Mouse (Mus musculus): ENCODE results near the gene Podxl. TPM values are rescaled to one million over a fixed set of nuclear protein-coding genes. Genes with fewer than 3 reads are reported as not detected.

Podxl gene
- polyA plus RNA-seq, 1 experiment from 2014 or later = 16.3 TPM

- WGBS = 59% methylated on average over 3 of the region's 3 CpGs
- no peak for ATAC-seq (ENCODE audit: insufficient number of reproducible peaks, insufficient read depth, low FRiP score, low read depth)
- Histone ChIP-seq H3K4me3 (ENCODE audit: control insufficient read depth in 1 of 2, insufficient read depth in 1 of 2, low read depth in 1 of 2, low read length in 2 of 2) (no peak overlapping the region), H3K4me2 (ENCODE audit: low read length) (no peak overlapping the region), H3K27me3 (ENCODE audit: control insufficient read depth, insufficient read depth, low read length) (no peaks in the 10 kb centered on the region), H3K9me3 (ENCODE audit: control insufficient read depth, low read length) (no peaks in the 10 kb centered on the region), H3K27ac (replicated peaks in 1 of 2; ENCODE audit: control insufficient read depth in 1 of 2, insufficient read depth in 1 of 2, low read depth in 2 of 2, low read length in 2 of 2) (no peak overlapping the region), H3K4me1 (ENCODE audit: control insufficient read depth in 2 of 2, insufficient read depth in 2 of 2, low read length in 2 of 2) (peaks cover 21 to 27% of the 10 kb centered on the region in 2 experiments), H3K9ac (ENCODE audit: low read length) (no peak overlapping the region), H3K36me3 (ENCODE audit: control insufficient read depth, insufficient read depth, low read length) (no peaks in the 10 kb centered on the region)
These were observed 25.5 kb upstream of the Podxl start for GRCm38 (mm10) chr6:31589268-31589667.

GRCm38 (mm10) chr6:31587655-31588054 lies 23.9 kb upstream of the Podxl start:
- Histone ChIP-seq H3K4me1 (ENCODE audit: control insufficient read depth in 2 of 2, insufficient read depth in 2 of 2, low read length in 2 of 2) (peaks cover 15 to 22% of the 10 kb centered on the region in 2 experiments), H3K9ac (ENCODE audit: low read length) (no peak overlapping the region), H3K36me3 (ENCODE audit: control insufficient read depth, insufficient read depth, low read length) (no peaks in the 10 kb centered on the region), H3K4me2 (ENCODE audit: low read length) (no peak overlapping the region), H3K27ac (replicated peaks in 1 of 2; ENCODE audit: control insufficient read depth in 1 of 2, insufficient read depth in 1 of 2, low read depth in 2 of 2, low read length in 2 of 2) (no peak overlapping the region), H3K27me3 (ENCODE audit: control insufficient read depth, insufficient read depth, low read length) (no peaks in the 10 kb centered on the region), H3K4me3 (ENCODE audit: control insufficient read depth in 1 of 2, insufficient read depth in 1 of 2, low read depth in 1 of 2, low read length in 2 of 2) (no peak overlapping the region), H3K9me3 (ENCODE audit: control insufficient read depth, low read length) (no peaks in the 10 kb centered on the region)
- ATAC-seq (ENCODE audit: insufficient number of reproducible peaks, insufficient read depth, low FRiP score, low read depth) = no peak
- WGBS = 30% methylated on average over 4 of the region's 4 CpGs

- no peaks in the 10 kb centered on the region for H3K36me3 ChIP-seq (ENCODE audit: control insufficient read depth, insufficient read depth, low read length)
- no peaks in the 10 kb centered on the region for H3K27me3 ChIP-seq (ENCODE audit: control insufficient read depth, insufficient read depth, low read length)
- H3K9me3 ChIP-seq (ENCODE audit: control insufficient read depth, low read length) = no peaks in the 10 kb centered on the region
- ATAC-seq (ENCODE audit: insufficient number of reproducible peaks, insufficient read depth, low FRiP score, low read depth) = no peak
- H3K4me3 ChIP-seq (ENCODE audit: control insufficient read depth in 1 of 2, insufficient read depth in 1 of 2, low read depth in 1 of 2, low read length in 2 of 2) = no peak overlapping the region
- no peak overlapping the region for H3K27ac ChIP-seq (replicated peaks in 1 of 2; ENCODE audit: control insufficient read depth in 1 of 2, insufficient read depth in 1 of 2, low read depth in 2 of 2, low read length in 2 of 2)
- no peak overlapping the region for H3K4me2 ChIP-seq (ENCODE audit: low read length)
- WGBS = 79% methylated on average over 2 of the region's 2 CpGs
- H3K9ac ChIP-seq (ENCODE audit: low read length) = no peak overlapping the region
- H3K4me1 ChIP-seq (ENCODE audit: control insufficient read depth in 2 of 2, insufficient read depth in 2 of 2, low read length in 2 of 2) = peaks cover 13 to 14% of the 10 kb centered on the region in 2 experiments; a peak in 3 of 4 replicates
These were observed 22.3 kb upstream of the Podxl start for GRCm38 (mm10) chr6:31586127-31586526.

GRCm38 (mm10) chr6:31576151-31576550 lies 12.4 kb upstream of the Podxl start:
- 89% methylated on average over 9 of the region's 9 CpGs for WGBS
- Histone ChIP-seq H3K9me3 (ENCODE audit: control insufficient read depth, low read length) (no peaks in the 10 kb centered on the region), H3K4me1 (ENCODE audit: control insufficient read depth in 2 of 2, insufficient read depth in 2 of 2, low read length in 2 of 2) (no peaks in the 10 kb centered on the region), H3K4me2 (ENCODE audit: low read length) (no peak overlapping the region), H3K4me3 (ENCODE audit: control insufficient read depth in 1 of 2, insufficient read depth in 1 of 2, low read depth in 1 of 2, low read length in 2 of 2) (no peak overlapping the region), H3K9ac (ENCODE audit: low read length) (no peak overlapping the region), H3K27ac (replicated peaks in 1 of 2; ENCODE audit: control insufficient read depth in 1 of 2, insufficient read depth in 1 of 2, low read depth in 2 of 2, low read length in 2 of 2) (no peak overlapping the region), H3K27me3 (ENCODE audit: control insufficient read depth, insufficient read depth, low read length) (no peaks in the 10 kb centered on the region), H3K36me3 (ENCODE audit: control insufficient read depth, insufficient read depth, low read length) (no peaks in the 10 kb centered on the region)
- ATAC-seq (ENCODE audit: insufficient number of reproducible peaks, insufficient read depth, low FRiP score, low read depth) = no peak

- ATAC-seq (ENCODE audit: insufficient number of reproducible peaks, insufficient read depth, low FRiP score, low read depth) = no peak
- H3K27me3 ChIP-seq (ENCODE audit: control insufficient read depth, insufficient read depth, low read length) = no peaks in the 10 kb centered on the region
- H3K4me3 ChIP-seq (ENCODE audit: control insufficient read depth in 1 of 2, insufficient read depth in 1 of 2, low read depth in 1 of 2, low read length in 2 of 2) = no peak overlapping the region
- H3K36me3 ChIP-seq (ENCODE audit: control insufficient read depth, insufficient read depth, low read length) = no peaks in the 10 kb centered on the region
- no peak overlapping the region for H3K4me2 ChIP-seq (ENCODE audit: low read length)
- no peak overlapping the region for H3K27ac ChIP-seq (replicated peaks in 1 of 2; ENCODE audit: control insufficient read depth in 1 of 2, insufficient read depth in 1 of 2, low read depth in 2 of 2, low read length in 2 of 2)
- H3K9ac ChIP-seq (ENCODE audit: low read length) = no peak overlapping the region
- H3K4me1 ChIP-seq (ENCODE audit: control insufficient read depth in 2 of 2, insufficient read depth in 2 of 2, low read length in 2 of 2) = no peaks in the 10 kb centered on the region
- no peaks in the 10 kb centered on the region for H3K9me3 ChIP-seq (ENCODE audit: control insufficient read depth, low read length)
- WGBS = 29% methylated on average over 4 of the region's 4 CpGs
These were observed 11.3 kb upstream of the Podxl start for GRCm38 (mm10) chr6:31575063-31575462.

- no peaks in the 10 kb centered on the region for H3K27me3 ChIP-seq (ENCODE audit: control insufficient read depth, insufficient read depth, low read length)
- 72% methylated on average over 3 of the region's 3 CpGs for WGBS
- no peak overlapping the region for H3K27ac ChIP-seq (replicated peaks in 1 of 2; ENCODE audit: control insufficient read depth in 1 of 2, insufficient read depth in 1 of 2, low read depth in 2 of 2, low read length in 2 of 2)
- no peaks in the 10 kb centered on the region for H3K36me3 ChIP-seq (ENCODE audit: control insufficient read depth, insufficient read depth, low read length)
- no peak overlapping the region for H3K4me3 ChIP-seq (ENCODE audit: control insufficient read depth in 1 of 2, insufficient read depth in 1 of 2, low read depth in 1 of 2, low read length in 2 of 2)
- no peaks in the 10 kb centered on the region for H3K9me3 ChIP-seq (ENCODE audit: control insufficient read depth, low read length)
- no peak overlapping the region for H3K4me2 ChIP-seq (ENCODE audit: low read length)
- ATAC-seq (ENCODE audit: insufficient number of reproducible peaks, insufficient read depth, low FRiP score, low read depth) = no peak
- H3K4me1 ChIP-seq (ENCODE audit: control insufficient read depth in 2 of 2, insufficient read depth in 2 of 2, low read length in 2 of 2) = peaks cover 0 to 5% of the 10 kb centered on the region in 2 experiments; a peak in 1 of 4 replicates
- H3K9ac ChIP-seq (ENCODE audit: low read length) = no peak overlapping the region
These were observed 7.7 kb upstream of the Podxl start for GRCm38 (mm10) chr6:31571459-31571858.

GRCm38 (mm10) chr6:31568070-31568595 lies 4.4 kb upstream of the Podxl start:
- Histone ChIP-seq H3K9ac (ENCODE audit: low read length) (no peak overlapping the region), H3K4me1 (ENCODE audit: control insufficient read depth in 2 of 2, insufficient read depth in 2 of 2, low read length in 2 of 2) (peaks cover 5 to 10% of the 10 kb centered on the region in 2 experiments; a peak in 1 of 4 replicates), H3K9me3 (ENCODE audit: control insufficient read depth, low read length) (no peaks in the 10 kb centered on the region), H3K27ac (replicated peaks in 1 of 2; ENCODE audit: control insufficient read depth in 1 of 2, insufficient read depth in 1 of 2, low read depth in 2 of 2, low read length in 2 of 2) (no peak overlapping the region), H3K4me2 (ENCODE audit: low read length) (no peak overlapping the region), H3K4me3 (ENCODE audit: control insufficient read depth in 1 of 2, insufficient read depth in 1 of 2, low read depth in 1 of 2, low read length in 2 of 2) (no peak overlapping the region), H3K27me3 (ENCODE audit: control insufficient read depth, insufficient read depth, low read length) (no peaks in the 10 kb centered on the region), H3K36me3 (ENCODE audit: control insufficient read depth, insufficient read depth, low read length) (no peaks in the 10 kb centered on the region)
- 42% methylated on average over 7 of the region's 7 CpGs for WGBS
- ATAC-seq (ENCODE audit: insufficient number of reproducible peaks, insufficient read depth, low FRiP score, low read depth) = no peak

- Histone ChIP-seq H3K27ac (replicated peaks in 1 of 2; ENCODE audit: control insufficient read depth in 1 of 2, insufficient read depth in 1 of 2, low read depth in 2 of 2, low read length in 2 of 2) (no peak overlapping the region), H3K4me3 (ENCODE audit: control insufficient read depth in 1 of 2, insufficient read depth in 1 of 2, low read depth in 1 of 2, low read length in 2 of 2) (no peak overlapping the region), H3K4me2 (ENCODE audit: low read length) (no peak overlapping the region), H3K9me3 (ENCODE audit: control insufficient read depth, low read length) (no peaks in the 10 kb centered on the region), H3K9ac (ENCODE audit: low read length) (no peak overlapping the region), H3K4me1 (ENCODE audit: control insufficient read depth in 2 of 2, insufficient read depth in 2 of 2, low read length in 2 of 2) (peaks cover 7 to 17% of the 10 kb centered on the region in 2 experiments; a peak in 1 of 4 replicates), H3K36me3 (ENCODE audit: control insufficient read depth, insufficient read depth, low read length) (no peaks in the 10 kb centered on the region), H3K27me3 (ENCODE audit: control insufficient read depth, insufficient read depth, low read length) (no peaks in the 10 kb centered on the region)
- WGBS = 45% methylated on average over 7 of the region's 7 CpGs
- no peak for ATAC-seq (ENCODE audit: insufficient number of reproducible peaks, insufficient read depth, low FRiP score, low read depth)
These were observed 3.4 kb upstream of the Podxl start for GRCm38 (mm10) chr6:31567200-31567599.

All from heart, embryonic 14.5 days (tissue).